Mouse (Mus musculus): ENCODE results near the gene Tanc2. TPM values are rescaled to one million over a fixed set of nuclear protein-coding genes. Genes with fewer than 3 reads are reported as not detected.

The Tanc2 gene
- polyA plus RNA-seq, 1 experiment, result 0.97 TPM

GRCm38 (mm10) chr11:105719660-105720059 is 129.9 kb downstream of the Tanc2 start:
- Histone ChIP-seq H3K4me3 (replicated peaks) (no peak overlapping the region), H3K4me1 (no peaks in the 10 kb centered on the region), H3K36me3 (replicated peaks; ENCODE audit: low read length) (no peaks in the 10 kb centered on the region), H3K27me3 (replicated peaks) (no peaks in the 10 kb centered on the region), H3K9me3 (no peaks in the 10 kb centered on the region)
- TF ChIP-seq GATA1 (IDR thresholded peaks at IDR 0.05; ENCODE audit: borderline replicate concordance, low read length) (no peak), FLI1 (IDR thresholded peaks at IDR 0.05; ENCODE audit: low read length) (no peak)

DNA sequence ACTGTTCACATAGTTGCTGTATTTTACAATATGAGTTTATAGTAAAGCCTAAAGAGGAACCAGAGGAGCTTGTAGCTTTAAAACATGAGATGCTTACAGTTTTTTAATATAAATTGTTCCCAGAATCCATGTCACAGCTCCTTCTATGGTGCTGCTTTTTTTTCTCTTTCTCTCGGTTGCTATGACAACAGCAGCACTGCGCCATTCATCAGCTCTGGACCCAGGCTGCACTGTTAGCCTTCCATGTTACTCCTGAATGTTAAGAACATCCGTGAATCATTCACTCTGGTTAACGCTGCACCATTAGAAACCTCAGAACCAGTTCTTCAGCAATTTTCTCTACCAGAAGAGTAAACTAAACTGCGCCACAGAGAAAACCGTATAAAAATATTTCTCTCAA is 141.8 kb downstream of the Tanc2 start:
- Histone ChIP-seq H3K36me3 (replicated peaks; ENCODE audit: low read length) (no peaks in the 10 kb centered on the region), H3K27me3 (replicated peaks) (no peaks in the 10 kb centered on the region), H3K4me1 (peaks cover 9% of the 10 kb centered on the region), H3K4me3 (replicated peaks) (no peak overlapping the region), H3K9me3 (no peaks in the 10 kb centered on the region)
- TF ChIP-seq FLI1 (IDR thresholded peaks at IDR 0.05; ENCODE audit: low read length), result no peak
- no peak for TF ChIP-seq GATA1 (IDR thresholded peaks at IDR 0.05; ENCODE audit: borderline replicate concordance, low read length)

DNA sequence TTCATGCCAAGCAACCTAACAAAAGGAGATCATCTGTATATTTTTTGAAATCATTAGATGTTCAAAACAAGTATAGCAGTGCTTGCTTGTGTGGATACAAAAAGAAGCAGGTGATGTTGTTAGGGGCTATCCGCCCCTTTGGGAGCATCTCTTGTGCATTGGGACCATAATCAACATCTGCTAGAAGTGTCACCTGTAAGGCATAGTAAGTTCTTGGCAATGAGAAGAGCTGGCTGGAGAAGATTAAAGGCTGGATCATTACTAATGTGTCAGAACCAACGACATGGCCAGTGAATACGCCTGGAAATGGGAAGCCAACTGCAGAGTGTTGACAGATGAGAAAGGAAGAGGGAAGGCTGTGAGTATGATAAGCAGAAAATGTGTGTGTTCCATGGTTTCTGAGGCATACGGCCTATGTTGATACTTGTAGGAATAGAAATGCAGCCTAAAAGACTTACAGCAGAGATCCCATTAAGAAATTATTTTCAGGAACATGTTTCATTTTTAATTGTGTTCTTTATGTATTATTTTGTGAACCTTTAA is 142.3 kb downstream of the Tanc2 start:
- TF ChIP-seq FLI1 (IDR thresholded peaks at IDR 0.05; ENCODE audit: low read length) (no peak), GATA1 (IDR thresholded peaks at IDR 0.05; ENCODE audit: borderline replicate concordance, low read length) (no peak)
- Histone ChIP-seq H3K36me3 (replicated peaks; ENCODE audit: low read length) (no peaks in the 10 kb centered on the region), H3K9me3 (no peaks in the 10 kb centered on the region), H3K27me3 (replicated peaks) (no peaks in the 10 kb centered on the region), H3K4me3 (replicated peaks) (no peak overlapping the region), H3K4me1 (peaks cover 9% of the 10 kb centered on the region)

GRCm38 (mm10) chr11:105743171-105743570 is 153.4 kb downstream of the Tanc2 start:
- no peak overlapping the region for H3K4me3 ChIP-seq (replicated peaks)
- H3K9me3 ChIP-seq, result no peaks in the 10 kb centered on the region
- no peaks in the 10 kb centered on the region for H3K27me3 ChIP-seq (replicated peaks)
- no peaks in the 10 kb centered on the region for H3K36me3 ChIP-seq (replicated peaks; ENCODE audit: low read length)
- peaks cover 6% of the 10 kb centered on the region for H3K4me1 ChIP-seq
- TF ChIP-seq GATA1 (IDR thresholded peaks at IDR 0.05; ENCODE audit: borderline replicate concordance, low read length) (no peak), FLI1 (IDR thresholded peaks at IDR 0.05; ENCODE audit: low read length) (no peak)

GRCm38 (mm10) chr11:105749297-105750071 is 159.7 kb downstream of the Tanc2 start:
- H3K4me1 ChIP-seq, result peaks cover 17% of the 10 kb centered on the region
- H3K27me3 ChIP-seq (replicated peaks), result no peaks in the 10 kb centered on the region
- TF ChIP-seq GATA1 (IDR thresholded peaks at IDR 0.05; ENCODE audit: borderline replicate concordance, low read length) (no peak), FLI1 (IDR thresholded peaks at IDR 0.05; ENCODE audit: low read length) (no peak)
- H3K36me3 ChIP-seq (replicated peaks; ENCODE audit: low read length), result peaks cover 13% of the 10 kb centered on the region
- H3K9me3 ChIP-seq, result peaks cover 9% of the 10 kb centered on the region
- H3K4me3 ChIP-seq (replicated peaks), result no peak overlapping the region

GRCm38 (mm10) chr11:105758561-105759203 is 168.9 kb downstream of the Tanc2 start:
- TF ChIP-seq FLI1 (IDR thresholded peaks at IDR 0.05; ENCODE audit: low read length) (no peak), GATA1 (IDR thresholded peaks at IDR 0.05; ENCODE audit: borderline replicate concordance, low read length) (no peak)
- Histone ChIP-seq H3K4me1 (peaks cover 9% of the 10 kb centered on the region), H3K4me3 (replicated peaks) (no peak overlapping the region), H3K9me3 (no peaks in the 10 kb centered on the region), H3K36me3 (replicated peaks; ENCODE audit: low read length) (no peaks in the 10 kb centered on the region), H3K27me3 (replicated peaks) (no peaks in the 10 kb centered on the region)

DNA sequence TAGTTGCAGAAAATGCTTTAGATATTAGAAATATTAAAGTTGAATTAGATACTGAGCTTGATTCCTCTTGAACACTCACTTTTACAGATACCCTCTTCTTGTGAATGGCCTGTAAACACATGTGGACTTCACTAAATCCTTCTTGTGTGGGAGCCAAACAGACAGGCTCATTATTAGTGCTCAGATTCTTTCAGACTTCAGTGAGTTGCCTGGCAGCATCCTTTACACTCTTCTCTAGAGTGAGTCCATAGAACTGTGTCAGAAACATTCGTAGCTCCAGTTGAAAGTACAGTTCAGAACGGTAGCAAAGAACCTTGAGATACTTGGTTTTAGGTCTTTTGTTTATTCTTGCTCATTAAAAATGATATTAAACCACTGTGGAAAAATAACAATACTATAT is 169.6 kb downstream of the Tanc2 start:
- Histone ChIP-seq H3K4me3 (replicated peaks) (no peak overlapping the region), H3K9me3 (no peaks in the 10 kb centered on the region), H3K27me3 (replicated peaks) (no peaks in the 10 kb centered on the region), H3K4me1 (peaks cover 9% of the 10 kb centered on the region), H3K36me3 (replicated peaks; ENCODE audit: low read length) (no peaks in the 10 kb centered on the region)
- TF ChIP-seq FLI1 (IDR thresholded peaks at IDR 0.05; ENCODE audit: low read length) (no peak), GATA1 (IDR thresholded peaks at IDR 0.05; ENCODE audit: borderline replicate concordance, low read length) (no peak)

GRCm38 (mm10) chr11:105760346-105760745 is 170.6 kb downstream of the Tanc2 start:
- Histone ChIP-seq H3K36me3 (replicated peaks; ENCODE audit: low read length) (no peaks in the 10 kb centered on the region), H3K9me3 (no peaks in the 10 kb centered on the region), H3K27me3 (replicated peaks) (no peaks in the 10 kb centered on the region), H3K4me1 (peaks cover 9% of the 10 kb centered on the region), H3K4me3 (replicated peaks) (no peak overlapping the region)
- TF ChIP-seq GATA1 (IDR thresholded peaks at IDR 0.05; ENCODE audit: borderline replicate concordance, low read length) (no peak), FLI1 (IDR thresholded peaks at IDR 0.05; ENCODE audit: low read length) (no peak)

DNA sequence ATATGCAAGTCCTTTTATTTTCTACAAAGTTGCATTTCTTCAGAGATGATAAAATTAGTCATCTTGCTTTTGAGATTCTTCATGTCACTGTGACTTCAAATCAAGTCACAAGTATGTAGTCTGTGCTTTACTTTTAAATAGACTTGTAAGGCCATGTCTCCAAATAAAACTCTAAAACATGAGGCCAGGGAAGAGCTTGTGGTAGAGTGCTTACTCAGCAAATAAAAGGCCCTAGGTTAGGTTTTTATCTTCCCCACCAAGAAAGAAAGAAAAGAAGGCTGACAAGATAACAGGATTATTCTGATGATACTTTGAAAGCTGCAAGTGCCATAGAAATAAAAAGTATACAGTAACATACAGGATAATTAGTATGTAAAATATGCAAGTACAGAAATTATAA is 188.0 kb downstream of the Tanc2 start:
- H3K4me1 ChIP-seq, result no peaks in the 10 kb centered on the region; the same call in 1 of the 2 replicates
- no peaks in the 10 kb centered on the region for H3K27me3 ChIP-seq (replicated peaks)
- no peak overlapping the region for H3K4me3 ChIP-seq (replicated peaks)
- peaks cover 30% of the 10 kb centered on the region for H3K36me3 ChIP-seq (replicated peaks; ENCODE audit: low read length)
- TF ChIP-seq GATA1 (IDR thresholded peaks at IDR 0.05; ENCODE audit: borderline replicate concordance, low read length), result no peak
- no peak for TF ChIP-seq FLI1 (IDR thresholded peaks at IDR 0.05; ENCODE audit: low read length)
- no peaks in the 10 kb centered on the region for H3K9me3 ChIP-seq

DNA sequence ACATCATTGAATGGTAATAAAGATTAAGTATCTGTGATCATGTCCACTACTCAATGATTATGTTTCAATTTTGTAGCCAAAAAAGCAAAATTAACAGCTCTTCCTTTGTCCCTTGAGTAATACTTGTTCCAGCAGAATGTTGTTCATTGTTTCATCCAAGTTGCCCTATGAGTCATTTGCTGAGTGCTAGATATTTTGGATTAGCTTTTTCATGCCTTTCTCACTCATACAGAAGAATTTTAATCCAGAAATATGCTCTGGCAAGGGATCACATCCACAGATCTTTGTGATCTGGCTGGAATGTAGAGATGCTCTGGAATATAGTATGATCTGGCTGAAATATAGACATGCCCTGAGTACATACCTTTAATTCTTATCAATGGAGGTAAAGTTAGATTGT is 202.7 kb downstream of the Tanc2 start:
- H3K4me1 ChIP-seq, result no peaks in the 10 kb centered on the region
- H3K27me3 ChIP-seq (replicated peaks), result no peaks in the 10 kb centered on the region
- peaks cover 5% of the 10 kb centered on the region for H3K36me3 ChIP-seq (replicated peaks; ENCODE audit: low read length)
- H3K4me3 ChIP-seq (replicated peaks), result no peak overlapping the region
- H3K9me3 ChIP-seq, result peaks cover 3% of the 10 kb centered on the region; the same call in 1 of the 2 replicates
- TF ChIP-seq FLI1 (IDR thresholded peaks at IDR 0.05; ENCODE audit: low read length) (no peak), GATA1 (IDR thresholded peaks at IDR 0.05; ENCODE audit: borderline replicate concordance, low read length) (no peak)

Data from megakaryocyte, embryonic 14.5 days (primary cell).